Mouse (Mus musculus) intestine, postnatal 0 days (tissue): Measurements from ENCODE around the gene Tcf7l2. TPM values are rescaled to one million over a fixed set of nuclear protein-coding genes. Genes with fewer than 3 reads are reported as not detected.

Source experiments
- ATAC-seq: fragments of 200-750 bp; cut with Nextera tagmentation; 2 replicates; pipeline ENCODE4 v1.8.0; 2017; ENCODE audit warnings: mild to moderate bottlenecking, moderate TSS enrichment, moderate library complexity
- H3K27ac ChIP-seq: fragments of 300-500 bp; sonication (generic); 2 replicates; pipeline ENCODE4 v1.5.1; 2014; ENCODE audit warnings: mild to moderate bottlenecking, low read depth, low read length, moderate library complexity
- H3K27me3 ChIP-seq: fragments of 300-500 bp; sonication (generic); replicated peaks from 2 replicates; pipeline ENCODE4 v1.6.1; 2014; ENCODE audit warnings: low read length, mixed read lengths; ENCODE audit not compliant: control insufficient read depth, insufficient read depth
- H3K36me3 ChIP-seq: fragments of 300-500 bp; sonication (generic); 2 replicates; pipeline ENCODE4 v1.6.1; 2014; ENCODE audit warnings: mild to moderate bottlenecking, moderate library complexity; ENCODE audit not compliant: control insufficient read depth, insufficient read depth
- H3K4me1 ChIP-seq: fragments of 300-500 bp; sonication (generic); replicated peaks from 2 replicates; pipeline ENCODE4 v1.6.1; 2014; ENCODE audit warnings: antibody characterized with exemption, low read length, mixed read lengths; ENCODE audit not compliant: control insufficient read depth, insufficient read depth
- H3K4me2 ChIP-seq: fragments of 300-500 bp; sonication (generic); replicated peaks from 2 replicates; pipeline ENCODE4 v1.6.1; 2014; ENCODE audit warnings: low read depth, mild to moderate bottlenecking, moderate library complexity
- H3K4me3 ChIP-seq: fragments of 300-500 bp; sonication (generic); 2 replicates; pipeline ENCODE4 v1.5.1; 2014; ENCODE audit warnings: low read depth, low read length
- H3K9ac ChIP-seq: fragments of 300-500 bp; sonication (generic); 2 replicates; pipeline ENCODE4 v1.6.1; 2014; ENCODE audit warnings: mild to moderate bottlenecking, low read depth, low read length
- H3K9me3 ChIP-seq: fragments of 300-500 bp; sonication (generic); 2 replicates; pipeline ENCODE4 v1.6.1; 2016; ENCODE audit warnings: mixed run types; ENCODE audit not compliant: control insufficient read depth
- CTCF ChIP-seq: sonication (generic); IDR thresholded peaks from 2 replicates; pipeline ENCODE4 v1.5.1; 2016; ENCODE audit warnings: low read depth, mild to moderate bottlenecking, control low read depth, antibody characterized with exemption, moderate library complexity
- WGBS: fragments of 180-500 bp; shearing (Covaris S2); extraction: QIAGEN DNeasy Blood & Tissue Kit; methylation state at CpG from one replicate; pipeline ENCODE4 v1.1.7; 2014; 5-methylcytosine and 5-hydroxymethylcytosine counted together
- polyA plus RNA-seq: library from polyadenylated mRNA; unstranded; fragments of >200 nt; fragmentation: Nextera tagmentation; extraction: Ambion mirVana; gene quantifications from 2 replicates; pipeline ENCODE4 v1.2.1, GENCODE M21; 2015

The Tcf7l2 gene
- polyA plus RNA-seq, 1 experiment from 2014 or later: 32.4 TPM

- ATAC-seq: no peak
- Histone ChIP-seq H3K9me3 (no peaks in the 10 kb centered on the region), H3K4me1 (no peaks in the 10 kb centered on the region), H3K27me3 (no peaks in the 10 kb centered on the region), H3K9ac (no peak overlapping the region), H3K4me2 (no peak overlapping the region), H3K36me3 (no peaks in the 10 kb centered on the region), H3K4me3 (no peak overlapping the region), H3K27ac (no peak overlapping the region)
- 28% methylated on average over 7 of the region's 7 CpGs for WGBS
- TF ChIP-seq CTCF: no peak
Observed at GRCm38 (mm10) chr19:55966066-55966465, 224.4 kb downstream of the Tcf7l2 start.

GRCm38 (mm10) chr19:55969929-55970531 lies 228.4 kb downstream of the Tcf7l2 start:
- Histone ChIP-seq H3K4me2 (no peak overlapping the region), H3K9me3 (no peaks in the 10 kb centered on the region), H3K27me3 (no peaks in the 10 kb centered on the region), H3K9ac (no peak overlapping the region), H3K4me1 (no peaks in the 10 kb centered on the region), H3K4me3 (no peak overlapping the region), H3K27ac (no peak overlapping the region), H3K36me3 (no peaks in the 10 kb centered on the region)
- no peak for TF ChIP-seq CTCF
- no peak for ATAC-seq
- WGBS: 43% methylated on average over 14 of the region's 14 CpGs

GRCm38 (mm10) chr19:55976073-55976472 lies 234.5 kb downstream of the Tcf7l2 start:
- WGBS: 89% methylated on average over 9 of the region's 9 CpGs
- no peaks in the 10 kb centered on the region for H3K27me3 ChIP-seq
- H3K9me3 ChIP-seq: no peaks in the 10 kb centered on the region
- H3K27ac ChIP-seq: no peak overlapping the region
- no peak overlapping the region for H3K4me3 ChIP-seq
- ATAC-seq: no peak
- no peak overlapping the region for H3K9ac ChIP-seq
- TF ChIP-seq CTCF: no peak
- no peaks in the 10 kb centered on the region for H3K4me1 ChIP-seq
- H3K4me2 ChIP-seq: no peak overlapping the region
- H3K36me3 ChIP-seq: no peaks in the 10 kb centered on the region
